Mouse (Mus musculus) liver, embryonic 18 days (tissue): ENCODE measurements around the gene 2210407C18Rik. TPM values are rescaled to one million over a fixed set of nuclear protein-coding genes. Genes with fewer than 3 reads are reported as not detected.

Experiments used
- polyA plus RNA-seq: library from polyadenylated mRNA; depleted of rRNA; stranded (reverse); fragments of >200 nt; gene quantifications from 2 replicates; pipeline ENCODE4 v1.2.3, GENCODE M21; 2012; rRNA removed

2210407C18Rik gene
- 0.07 TPM in 1 of 2 replicates, not detected in the other for polyA plus RNA-seq

DNA sequence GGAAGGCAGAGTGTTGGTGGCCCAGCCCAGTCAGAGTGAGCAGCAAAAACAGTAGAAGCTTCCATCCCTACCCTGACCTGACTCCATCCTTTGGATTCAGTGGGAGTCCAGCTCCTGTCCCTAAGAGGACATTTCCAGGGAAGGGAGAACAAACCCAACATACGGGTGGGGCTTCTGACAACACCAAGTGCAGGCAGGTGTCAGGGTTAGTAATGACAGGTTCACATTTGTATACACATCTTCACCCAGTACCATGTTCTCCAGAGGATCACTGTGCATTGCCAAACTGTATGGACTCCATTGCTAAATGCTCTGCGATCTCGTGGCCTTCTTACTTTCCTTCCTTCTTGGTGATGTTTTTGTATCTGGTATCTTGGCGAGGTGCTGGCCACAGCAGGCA is at the start of gene 2210407C18Rik:
Gene 2210407C18Rik, minus strand, starts transcription at position 101 of the 400 bp plus-strand sequence.

GRCm38 (mm10) chr11:58658596-58658995 is 42.7 kb upstream of the 2210407C18Rik start, which contains the start of gene Olfr322:
TSS of gene Olfr322 (plus strand) at chr11:58658782.

GRCm38 (mm10) chr11:58640272-58640867 is 24.5 kb upstream of the 2210407C18Rik start, which contains the start of gene Trim58:
TSS of gene Trim58 (plus strand) at chr11:58640465.

DNA sequence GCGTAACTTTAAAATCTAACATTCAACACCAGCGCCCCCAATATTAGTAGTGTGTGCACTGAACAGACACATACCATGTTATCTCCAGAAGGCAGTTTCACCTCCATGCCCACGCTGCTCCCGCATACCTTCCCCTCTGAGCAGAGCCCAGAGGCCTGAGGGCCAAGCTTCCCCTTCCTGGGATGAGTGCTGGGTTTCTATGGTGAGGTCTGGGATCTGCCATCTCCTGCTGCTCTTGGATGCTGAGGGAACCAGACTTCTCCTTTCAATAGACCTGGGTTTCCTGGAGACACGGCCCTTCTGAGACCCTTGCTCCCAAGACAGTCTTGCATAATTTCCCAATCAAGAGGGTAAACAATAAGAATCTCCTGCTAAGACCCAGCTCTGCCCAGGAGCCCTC is 14.5 kb upstream of the 2210407C18Rik start, which contains the start of gene Olfr323:
Gene Olfr323, minus strand, starts transcription at position 101 of the 400 bp plus-strand sequence.

DNA sequence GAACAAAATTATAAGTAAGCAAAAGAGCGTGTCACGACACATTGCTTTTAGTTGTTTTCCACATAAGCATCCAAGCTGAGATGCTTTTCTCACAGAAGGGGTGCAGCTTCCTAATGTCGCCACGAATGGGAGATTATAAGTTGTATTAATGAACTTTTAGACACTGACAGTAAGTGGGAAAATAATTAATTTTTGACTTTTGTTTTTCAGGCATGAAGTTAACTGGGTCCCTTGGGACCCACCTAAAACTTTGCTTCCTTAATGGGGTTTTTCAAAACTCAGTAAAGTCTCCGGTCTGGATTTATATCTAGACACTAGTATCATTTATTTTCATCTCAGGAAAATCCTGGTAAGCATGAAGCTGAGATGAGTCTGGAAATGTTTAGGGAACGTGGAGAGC is 21.1 kb downstream of the 2210407C18Rik start, which contains the start of gene Olfr324:
Gene Olfr324, plus strand, starts transcription at position 301 of the 400 bp plus-strand sequence.

DNA sequence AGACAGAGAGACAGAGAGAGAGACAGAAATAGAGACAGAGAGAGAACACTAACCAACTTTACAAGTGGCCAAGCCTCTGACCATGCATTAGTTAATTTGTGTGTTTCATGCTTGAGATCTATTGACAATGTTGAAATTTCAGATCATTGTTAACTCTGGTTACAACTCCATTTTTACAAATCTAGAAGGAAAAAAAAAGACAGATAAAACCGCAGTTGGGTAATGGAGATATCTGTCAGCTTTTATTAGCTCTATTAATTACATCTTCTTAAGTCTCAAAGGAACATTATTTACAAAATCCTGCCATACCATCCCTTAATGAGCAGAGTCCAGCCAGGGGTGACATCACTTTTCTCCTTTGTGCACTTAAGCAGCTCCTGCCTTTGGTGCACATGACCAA is 38.4 kb downstream of the 2210407C18Rik start, which contains the start of gene Olfr325:
Gene Olfr325, plus strand, starts transcription at position 301 of the 400 bp plus-strand sequence.

GRCm38 (mm10) chr11:58570405-58570804 is 45.5 kb downstream of the 2210407C18Rik start, which contains the start of gene Olfr224:
TSS of gene Olfr224 (minus strand) at chr11:58570553.

Other genes with a start within 250 kb of the 2210407C18Rik start
- 0.41 and 0.99 TPM in 2 replicates for gene Lypd8, start 237.0 kb downstream of the 2210407C18Rik start, polyA plus RNA-seq
- not detected in 2 replicates for gene 1810065E05Rik, start 195.0 kb downstream of the 2210407C18Rik start, polyA plus RNA-seq
- gene Gm12253, start 183.5 kb downstream of the 2210407C18Rik start, polyA plus RNA-seq: not detected in 2 replicates
- not detected in 2 replicates for gene Lypd9, start 163.2 kb downstream of the 2210407C18Rik start, polyA plus RNA-seq
- not detected in 2 replicates for gene Olfr30, start 153.8 kb downstream of the 2210407C18Rik start, polyA plus RNA-seq
- not detected in 2 replicates for gene Olfr332, start 123.5 kb downstream of the 2210407C18Rik start, polyA plus RNA-seq
- not detected in 2 replicates for gene Olfr331, start 113.5 kb downstream of the 2210407C18Rik start, polyA plus RNA-seq
- not detected in 2 replicates for gene Olfr330, start 81.2 kb downstream of the 2210407C18Rik start, polyA plus RNA-seq
- gene Olfr329-ps, start 69.7 kb downstream of the 2210407C18Rik start, polyA plus RNA-seq: not detected in 2 replicates
- not detected in 2 replicates for gene Olfr328, start 60.4 kb downstream of the 2210407C18Rik start, polyA plus RNA-seq
- gene Olfr224, start 45.5 kb downstream of the 2210407C18Rik start, polyA plus RNA-seq: not detected in 2 replicates
- gene Olfr325, start 38.3 kb downstream of the 2210407C18Rik start, polyA plus RNA-seq: not detected in 2 replicates
- gene Olfr324, start 21.0 kb downstream of the 2210407C18Rik start, polyA plus RNA-seq: not detected in 2 replicates
- not detected in 2 replicates for gene Olfr323, start 14.4 kb upstream of the 2210407C18Rik start, polyA plus RNA-seq
- 4.9 and 5.5 TPM in 2 replicates for gene Trim58, start 24.4 kb upstream of the 2210407C18Rik start, polyA plus RNA-seq
- 0.02 and 0.05 TPM in 2 replicates for gene Olfr322, start 42.7 kb upstream of the 2210407C18Rik start, polyA plus RNA-seq
- gene Olfr320, start 65.0 kb upstream of the 2210407C18Rik start, polyA plus RNA-seq: not detected in 2 replicates
- gene Olfr319, start 83.1 kb upstream of the 2210407C18Rik start, polyA plus RNA-seq: not detected in 2 replicates
- gene Olfr318, start 107.9 kb upstream of the 2210407C18Rik start, polyA plus RNA-seq: not detected in 2 replicates
- not detected in 2 replicates for gene Olfr317, start 123.1 kb upstream of the 2210407C18Rik start, polyA plus RNA-seq
- not detected in 2 replicates for gene Olfr316, start 136.7 kb upstream of the 2210407C18Rik start, polyA plus RNA-seq
- not detected in 2 replicates for gene Olfr315, start 157.1 kb upstream of the 2210407C18Rik start, polyA plus RNA-seq
- not detected in 2 replicates for gene Olfr314, start 166.9 kb upstream of the 2210407C18Rik start, polyA plus RNA-seq
- gene Fam183b, start 185.9 kb upstream of the 2210407C18Rik start, polyA plus RNA-seq: 0.15 TPM in 1 of 2 replicates, not detected in the other
- gene Olfr313, start 198.9 kb upstream of the 2210407C18Rik start, polyA plus RNA-seq: not detected in 2 replicates
- not detected in 2 replicates for gene Olfr312, start 213.2 kb upstream of the 2210407C18Rik start, polyA plus RNA-seq
- not detected in 2 replicates for gene Olfr311, start 223.2 kb upstream of the 2210407C18Rik start, polyA plus RNA-seq
- 2.5 and 2.7 TPM in 2 replicates for gene Gm12258, start 231.1 kb upstream of the 2210407C18Rik start, polyA plus RNA-seq